Mouse (Mus musculus): ENCODE measurements around the gene Prkag3.

Gene Prkag3

GRCm38 (mm10) chr1:74718113-74718512 lies 30.9 kb downstream of the Prkag3 start:
- in situ Hi-C loops (cut with MboI; ENCODE audit: unreplicated experiment in 2 of 2), result loop anchor here (5.0 kb wide), 2 partner anchors 34 to 39 kb away; no protein-coding TSS in a partner anchor

- in situ Hi-C loops (cut with MboI; ENCODE audit: unreplicated experiment in 2 of 2), result loop anchor here (5.0 kb wide), 2 partner anchors 36 to 41 kb away; no protein-coding TSS in a partner anchor
Measured at GRCm38 (mm10) chr1:74715886-74716285, 33.1 kb downstream of the Prkag3 start.

GRCm38 (mm10) chr1:74715468-74715867 lies 33.6 kb downstream of the Prkag3 start:
- in situ Hi-C loops (cut with MboI; ENCODE audit: unreplicated experiment in 2 of 2), result loop anchor here (5.0 kb wide), 2 partner anchors 37 to 42 kb away; no protein-coding TSS in a partner anchor

GRCm38 (mm10) chr1:74714967-74715366 lies 34.1 kb downstream of the Prkag3 start:
- in situ Hi-C loops (cut with MboI; ENCODE audit: unreplicated experiment in 2 of 2), result loop anchor here (5.0 kb wide), 2 partner anchors 37 to 42 kb away; no protein-coding TSS in a partner anchor

- in situ Hi-C loops (cut with MboI; ENCODE audit: unreplicated experiment in 2 of 2), result no loop called here
Measured at GRCm38 (mm10) chr1:74713859-74714730, 34.9 kb downstream of the Prkag3 start.

GRCm38 (mm10) chr1:74713099-74713858 lies 35.7 kb downstream of the Prkag3 start, which contains the start of gene Cyp27a1:
Gene Cyp27a1, plus strand, starts transcription at chr1:74713574.
- in situ Hi-C loops (cut with MboI; ENCODE audit: unreplicated experiment in 2 of 2), result no loop called here

GRCm38 (mm10) chr1:74712461-74713098 lies 36.4 kb downstream of the Prkag3 start:
- in situ Hi-C loops (cut with MboI; ENCODE audit: unreplicated experiment in 2 of 2), result no loop called here

GRCm38 (mm10) chr1:74712046-74712445 lies 37.0 kb downstream of the Prkag3 start:
- in situ Hi-C loops (cut with MboI; ENCODE audit: unreplicated experiment in 2 of 2), result no loop called here

GRCm38 (mm10) chr1:74709566-74709965 lies 39.5 kb downstream of the Prkag3 start:
- in situ Hi-C loops (cut with MboI; ENCODE audit: unreplicated experiment in 2 of 2), result no loop called here

GRCm38 (mm10) chr1:74705016-74705415 lies 44.0 kb downstream of the Prkag3 start:
- in situ Hi-C loops (cut with MboI; ENCODE audit: unreplicated experiment in 2 of 2), result no loop called here

GRCm38 (mm10) chr1:74704156-74704555 lies 44.9 kb downstream of the Prkag3 start:
- in situ Hi-C loops (cut with MboI; ENCODE audit: unreplicated experiment in 2 of 2), result no loop called here

GRCm38 (mm10) chr1:74702142-74702553 lies 46.9 kb downstream of the Prkag3 start:
- in situ Hi-C loops (cut with MboI; ENCODE audit: unreplicated experiment in 2 of 2), result no loop called here

GRCm38 (mm10) chr1:74698791-74699190 lies 50.2 kb downstream of the Prkag3 start:
- in situ Hi-C loops (cut with MboI; ENCODE audit: unreplicated experiment in 2 of 2), result no loop called here

GRCm38 (mm10) chr1:74698353-74698752 lies 50.7 kb downstream of the Prkag3 start:
- in situ Hi-C loops (cut with MboI; ENCODE audit: unreplicated experiment in 2 of 2), result no loop called here

GRCm38 (mm10) chr1:74697416-74697815 lies 51.6 kb downstream of the Prkag3 start:
- in situ Hi-C loops (cut with MboI; ENCODE audit: unreplicated experiment in 2 of 2), result no loop called here

- in situ Hi-C loops (cut with MboI; ENCODE audit: unreplicated experiment in 2 of 2), result no loop called here
Measured at GRCm38 (mm10) chr1:74695836-74696235, 53.2 kb downstream of the Prkag3 start.

- in situ Hi-C loops (cut with MboI; ENCODE audit: unreplicated experiment in 2 of 2), result no loop called here
Measured at GRCm38 (mm10) chr1:74693891-74694583, 55.0 kb downstream of the Prkag3 start.

All from v-Abl transformed pro-B cells (cell line).